Mouse (Mus musculus) spleen, postnatal 10 days (tissue): ENCODE results near the gene Ddx28.

Experiments used
- DNase-seq, 2 experiments: peaks; one replicate each; pipeline ENCODE4 v3.0.0; 2021 to 2022; ENCODE audit warnings: low spot score in 2 of 2

Ddx28 gene

GRCm38 (mm10) chr8:106011643-106011986, at the start of gene Ddx28:
TSS of gene Ddx28 (minus strand) at chr8:106011882.
- DNase-seq: no peak

- DNase-seq: no peak
Measured at GRCm38 (mm10) chr8:106060521-106060920, 48.8 kb upstream of the Ddx28 start.

GRCm38 (mm10) chr8:106059613-106060371, 48.1 kb upstream of the Ddx28 start:
- DNase-seq: peak; percentile 71 to 90

GRCm38 (mm10) chr8:106058731-106059612, 47.3 kb upstream of the Ddx28 start, which contains the start of gene Nfatc3:
TSS of gene Nfatc3 (plus strand) at chr8:106058840.
- peak; percentile 74 to 98 for DNase-seq

- no peak for DNase-seq
Measured at GRCm38 (mm10) chr8:106056455-106056982, 44.8 kb upstream of the Ddx28 start.

GRCm38 (mm10) chr8:106055038-106055437, 43.4 kb upstream of the Ddx28 start:
- peak in 1 of 2 experiments; percentile 53 for DNase-seq

GRCm38 (mm10) chr8:106054190-106054811, 42.6 kb upstream of the Ddx28 start:
- DNase-seq: peak; percentile 47 to 87

GRCm38 (mm10) chr8:106052510-106053089, 40.9 kb upstream of the Ddx28 start:
- DNase-seq: peak in 1 of 2 experiments; percentile 75

GRCm38 (mm10) chr8:106051068-106051467, 39.4 kb upstream of the Ddx28 start:
- DNase-seq: no peak

GRCm38 (mm10) chr8:106049840-106050239, 38.2 kb upstream of the Ddx28 start:
- no peak for DNase-seq

GRCm38 (mm10) chr8:106047854-106048630, 36.4 kb upstream of the Ddx28 start:
- DNase-seq: no peak

GRCm38 (mm10) chr8:106046872-106047559, 35.3 kb upstream of the Ddx28 start:
- DNase-seq: no peak

- DNase-seq: no peak
Measured at GRCm38 (mm10) chr8:106044151-106044550, 32.5 kb upstream of the Ddx28 start.

GRCm38 (mm10) chr8:106043055-106043454, 31.4 kb upstream of the Ddx28 start:
- no peak for DNase-seq

- DNase-seq: no peak
Measured at GRCm38 (mm10) chr8:106040218-106040617, 28.5 kb upstream of the Ddx28 start.

GRCm38 (mm10) chr8:106039605-106040004, 27.9 kb upstream of the Ddx28 start:
- no peak for DNase-seq

GRCm38 (mm10) chr8:106038721-106039120, 27.0 kb upstream of the Ddx28 start:
- DNase-seq: no peak

- DNase-seq: peak; percentile 75 to 86
Measured at GRCm38 (mm10) chr8:106022483-106022882, 10.8 kb upstream of the Ddx28 start.

- no peak for DNase-seq
Measured at GRCm38 (mm10) chr8:106018039-106018438, 6.4 kb upstream of the Ddx28 start.

- DNase-seq: no peak
Measured at GRCm38 (mm10) chr8:106017130-106017529, 5.4 kb upstream of the Ddx28 start.
